Mouse (Mus musculus) hindbrain, embryonic 12.5 days (tissue): ENCODE measurements around the gene Smg8. TPM values are rescaled to one million over a fixed set of nuclear protein-coding genes. Genes with fewer than 3 reads are reported as not detected.

Experiments
- ATAC-seq: fragments of 200-750 bp; cut with Nextera tagmentation; 2 replicates; pipeline ENCODE4 v1.8.0; 2017; ENCODE audit warnings: moderate TSS enrichment; ENCODE audit not compliant: low FRiP score
- H3K27ac ChIP-seq: fragments of 300-500 bp; sonication (generic); 2 replicates; pipeline ENCODE4 v1.5.1; 2016; ENCODE audit warnings: mild to moderate bottlenecking
- H3K27me3 ChIP-seq: fragments of 300-500 bp; sonication (generic); 2 replicates; pipeline ENCODE4 v1.6.1; 2016; ENCODE audit warnings: mild to moderate bottlenecking
- H3K36me3 ChIP-seq: fragments of 300-500 bp; sonication (generic); 2 replicates; pipeline ENCODE4 v1.6.1; 2016; ENCODE audit warnings: mild to moderate bottlenecking
- H3K4me1 ChIP-seq: fragments of 300-500 bp; sonication (generic); 2 replicates; pipeline ENCODE4 v1.6.1; 2016
- H3K4me2 ChIP-seq: fragments of 300-500 bp; sonication (generic); replicated peaks from 2 replicates; pipeline ENCODE4 v1.6.1; 2016; ENCODE audit warnings: mild to moderate bottlenecking
- H3K4me3 ChIP-seq: fragments of 300-500 bp; sonication (generic); 2 replicates; pipeline ENCODE4 v1.5.1; 2016; ENCODE audit warnings: mild to moderate bottlenecking
- H3K9ac ChIP-seq: fragments of 300-500 bp; sonication (generic); 2 replicates; pipeline ENCODE4 v1.6.1; 2016; ENCODE audit warnings: mild to moderate bottlenecking, moderate library complexity
- H3K9me3 ChIP-seq: fragments of 300-500 bp; sonication (generic); replicated peaks from 2 replicates; pipeline ENCODE4 v1.6.1; 2016; ENCODE audit warnings: mild to moderate bottlenecking
- WGBS: fragments of 180-500 bp; shearing (Covaris S2); methylation state at CpG from one replicate; pipeline ENCODE4 v1.1.7; 2016; 5-methylcytosine and 5-hydroxymethylcytosine counted together
- polyA plus RNA-seq: library from polyadenylated mRNA; unstranded; fragments of >200 nt; fragmentation: Nextera tagmentation; extraction: Ambion mirVana; gene quantifications from 2 replicates; pipeline ENCODE4 v1.2.1, GENCODE M21; 2016

Smg8 gene
- polyA plus RNA-seq: 24.2 and 26.0 TPM in 2 replicates

- peaks cover 26% of the 10 kb centered on the region for H3K4me1 ChIP-seq
- H3K9ac ChIP-seq: peak within 1 kb of the TSS; percentile 92
- WGBS: 2% methylated on average over 35 of the region's 43 CpGs
- no peaks in the 10 kb centered on the region for H3K27me3 ChIP-seq
- H3K9me3 ChIP-seq: no peaks in the 10 kb centered on the region
- H3K36me3 ChIP-seq: peaks cover 43% of the 10 kb centered on the region
- peak within 1 kb of the TSS; percentile 94 for H3K4me3 ChIP-seq
- ATAC-seq: peak; percentile 68
- peak within 1 kb of the TSS; percentile 94 for H3K4me2 ChIP-seq
- peak within 1 kb of the TSS; percentile 74 for H3K27ac ChIP-seq
Measured at GRCm38 (mm10) chr11:87086290-87086984, at the start of gene Smg8. Gene Smg8, minus strand, starts transcription at chr11:87086774.

GRCm38 (mm10) chr11:87136233-87136632, 49.7 kb upstream of the Smg8 start:
- ATAC-seq: no peak
- WGBS: 86% methylated on average over 4 of the region's 4 CpGs

GRCm38 (mm10) chr11:87126824-87127816, 40.5 kb upstream of the Smg8 start, which contains the start of gene Trim37:
Gene Trim37, plus strand, starts transcription at chr11:87127077.
- Histone ChIP-seq H3K4me1 (peaks cover 15% of the 10 kb centered on the region), H3K27me3 (no peaks in the 10 kb centered on the region), H3K4me2 (peak within 1 kb of the TSS; percentile 58), H3K4me3 (peak within 1 kb of the TSS; percentile 84), H3K27ac (peak within 1 kb of the TSS; percentile 96), H3K9ac (peak within 1 kb of the TSS; percentile 88), H3K36me3 (peaks cover 24% of the 10 kb centered on the region), H3K9me3 (no peaks in the 10 kb centered on the region)
- peak; percentile 94 for ATAC-seq
- WGBS: under 1% methylated on average over 102 of the region's 105 CpGs

More at GRCm38 (mm10) chr11:87136233-87136632, 49.7 kb upstream of the Smg8 start:
- Histone ChIP-seq H3K4me3 (no peak overlapping the region), H3K36me3 (peaks cover 21% of the 10 kb centered on the region; the same call in 1 of the 2 replicates), H3K27ac (no peak overlapping the region), H3K27me3 (no peaks in the 10 kb centered on the region), H3K4me1 (no peaks in the 10 kb centered on the region), H3K9ac (no peak overlapping the region), H3K4me2 (no peak overlapping the region), H3K9me3 (no peaks in the 10 kb centered on the region)

- ATAC-seq: no peak
Measured at GRCm38 (mm10) chr11:87126281-87126823, 39.8 kb upstream of the Smg8 start.

DNA sequence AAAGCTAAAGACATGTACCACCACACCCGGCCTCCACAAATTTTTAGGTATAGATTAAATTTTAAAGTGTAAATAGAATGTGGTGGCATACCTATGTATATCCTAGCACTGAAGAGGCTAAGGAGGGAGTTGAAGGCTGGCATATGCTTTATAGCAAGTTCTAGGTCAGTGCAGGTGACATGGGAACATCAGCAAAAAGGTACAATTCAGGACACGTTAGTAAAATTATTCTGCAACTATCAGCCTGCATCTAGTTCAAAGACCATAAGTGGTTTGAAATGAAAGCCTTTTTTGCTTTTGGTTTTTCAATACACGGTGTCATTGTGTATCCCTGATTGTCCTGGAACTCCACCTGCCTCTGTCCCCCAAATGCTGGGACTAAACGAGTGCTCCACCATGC, 39.0 kb upstream of the Smg8 start:
- Histone ChIP-seq H3K36me3 (peaks cover 35% of the 10 kb centered on the region), H3K4me3 (0 out of 2 replicates have a peak overlapping the region, but pooled peaks have one; percentile 84), H3K27ac (peak overlapping the region; percentile 96), H3K4me2 (peak overlapping the region; percentile 58), H3K9me3 (no peaks in the 10 kb centered on the region), H3K4me1 (peaks cover 15% of the 10 kb centered on the region), H3K27me3 (no peaks in the 10 kb centered on the region), H3K9ac (no peak overlapping the region)
- ATAC-seq: no peak
- WGBS: 63% methylated on average over 4 of the region's 4 CpGs

More at GRCm38 (mm10) chr11:87126281-87126823, 39.8 kb upstream of the Smg8 start:
- Histone ChIP-seq H3K4me1 (peaks cover 15% of the 10 kb centered on the region), H3K36me3 (peaks cover 27% of the 10 kb centered on the region), H3K27ac (peak overlapping the region; percentile 96), H3K4me2 (peak overlapping the region; percentile 58), H3K4me3 (peak overlapping the region; percentile 84), H3K9me3 (no peaks in the 10 kb centered on the region), H3K27me3 (no peaks in the 10 kb centered on the region), H3K9ac (peak overlapping the region; percentile 88)
- 2% methylated on average over 12 of the region's 12 CpGs for WGBS

GRCm38 (mm10) chr11:87121864-87122263, 35.3 kb upstream of the Smg8 start:
- H3K4me2 ChIP-seq: no peak overlapping the region
- 84% methylated on average over 8 of the region's 8 CpGs for WGBS
- no peaks in the 10 kb centered on the region for H3K27me3 ChIP-seq
- peaks cover 60% of the 10 kb centered on the region for H3K36me3 ChIP-seq
- no peak overlapping the region for H3K27ac ChIP-seq
- no peaks in the 10 kb centered on the region for H3K9me3 ChIP-seq
- no peak overlapping the region for H3K9ac ChIP-seq
- H3K4me1 ChIP-seq: peaks cover 6% of the 10 kb centered on the region; the same call in 1 of the 2 replicates
- no peak overlapping the region for H3K4me3 ChIP-seq
- ATAC-seq: no peak

GRCm38 (mm10) chr11:87110172-87110909, 23.8 kb upstream of the Smg8 start:
- H3K9ac ChIP-seq: peak overlapping the region; percentile 94
- 10% methylated on average over 9 of the region's 9 CpGs for WGBS
- no peaks in the 10 kb centered on the region for H3K27me3 ChIP-seq
- peaks cover 28% of the 10 kb centered on the region for H3K36me3 ChIP-seq
- H3K4me1 ChIP-seq: peaks cover 28% of the 10 kb centered on the region
- peak overlapping the region; percentile 57 for H3K4me2 ChIP-seq
- peak overlapping the region; percentile 75 for H3K4me3 ChIP-seq
- no peak for ATAC-seq
- peak overlapping the region; percentile 96 for H3K27ac ChIP-seq
- no peaks in the 10 kb centered on the region for H3K9me3 ChIP-seq

DNA sequence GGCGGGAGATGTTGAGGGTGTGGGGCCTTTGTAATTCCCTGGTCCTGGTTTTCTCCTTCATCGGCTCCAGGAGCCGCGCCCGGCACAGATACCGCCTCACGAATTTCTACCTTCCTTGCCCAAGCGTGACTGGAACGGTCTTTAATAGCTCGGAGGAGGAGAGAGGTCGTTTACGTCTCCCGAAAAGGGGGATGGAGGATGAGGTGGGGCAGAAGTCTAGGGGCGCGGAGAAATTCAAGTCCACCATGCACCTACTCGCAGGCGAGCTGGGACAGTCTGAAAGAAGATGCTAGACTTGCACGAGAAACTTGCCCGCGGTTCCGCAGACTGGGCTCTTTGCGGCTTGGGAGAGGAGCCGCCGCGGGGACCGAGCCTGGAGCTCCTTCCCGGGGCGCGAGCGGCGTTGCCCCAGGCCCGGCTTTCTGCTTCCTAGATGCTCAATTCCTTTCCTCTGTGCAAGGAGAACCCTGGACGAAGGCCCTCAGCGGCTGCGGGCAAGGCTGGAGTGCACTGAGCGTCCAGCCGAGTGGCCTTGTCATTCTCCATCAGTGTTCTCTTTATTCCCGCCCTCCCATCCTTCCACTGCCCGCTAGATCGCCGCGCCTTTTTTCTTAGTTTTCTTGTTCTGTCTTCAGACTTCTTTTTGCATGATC, 23.1 kb upstream of the Smg8 start:
- Histone ChIP-seq H3K4me2 (peak overlapping the region; percentile 57), H3K36me3 (peaks cover 28% of the 10 kb centered on the region), H3K27me3 (no peaks in the 10 kb centered on the region), H3K9ac (peak overlapping the region; percentile 94), H3K4me1 (peaks cover 28% of the 10 kb centered on the region), H3K9me3 (no peaks in the 10 kb centered on the region), H3K4me3 (peak overlapping the region; percentile 75), H3K27ac (peak overlapping the region; percentile 96)
- WGBS: under 1% methylated on average over 42 of the region's 42 CpGs
- no peak for ATAC-seq

DNA sequence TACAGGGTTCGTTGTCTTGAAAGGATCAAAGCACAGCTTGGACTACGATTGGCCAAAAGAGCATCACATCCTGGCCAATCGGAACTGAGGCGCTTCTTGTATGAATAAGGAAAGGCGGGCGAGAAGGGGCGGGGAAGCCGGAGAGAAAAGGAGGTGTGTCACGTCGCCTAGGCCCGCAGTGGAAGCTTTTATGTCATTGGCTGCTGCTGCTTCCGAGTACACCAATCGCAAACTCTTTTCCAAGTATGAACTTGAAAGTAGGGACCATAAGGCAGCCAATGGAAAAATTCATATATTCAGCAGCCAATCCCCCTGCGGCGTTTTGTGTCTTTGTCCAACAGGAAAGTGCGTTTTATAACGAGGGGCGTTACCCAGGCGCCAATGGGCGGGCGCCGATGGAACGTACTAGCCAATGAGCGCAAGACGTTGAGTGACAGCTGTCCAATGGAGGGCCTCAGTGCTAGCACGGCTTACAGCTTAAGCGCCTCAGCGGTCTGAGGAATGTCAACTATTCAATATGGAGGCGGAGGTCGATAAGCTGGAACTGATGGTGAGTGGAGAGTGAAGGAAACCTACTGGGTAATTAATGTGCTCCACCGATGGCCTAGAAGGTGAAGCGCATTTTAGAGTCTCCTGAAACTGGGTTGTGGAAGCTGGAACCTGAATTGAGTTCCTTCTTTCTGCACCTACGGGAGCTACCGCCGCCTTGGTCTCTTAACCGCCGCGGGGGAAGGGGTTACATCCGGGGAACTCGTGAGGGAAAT, 22.4 kb upstream of the Smg8 start, which contains the start of gene Ska2:
TSS of gene Ska2 (plus strand) at position 480 of the 764 bp plus-strand sequence.
- H3K36me3 ChIP-seq: peaks cover 33% of the 10 kb centered on the region

DNA sequence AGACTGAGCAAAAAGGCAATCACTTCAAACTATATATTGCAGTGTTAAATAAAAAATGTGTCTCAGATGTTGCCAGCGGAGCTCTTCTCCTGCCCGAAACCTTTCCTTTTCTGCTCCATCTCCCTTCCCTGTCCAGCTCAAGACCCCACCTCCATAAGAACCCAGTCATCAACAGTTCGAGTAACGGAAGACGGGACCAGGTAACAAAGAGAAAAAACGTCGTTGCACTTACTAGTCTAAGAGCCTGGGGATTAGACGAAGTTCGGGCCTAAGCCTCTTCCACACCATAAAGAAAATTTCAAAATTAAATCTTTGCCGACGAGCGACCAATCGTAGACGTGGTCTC, 21.8 kb upstream of the Smg8 start, which contains the start of gene Prr11:
TSS of gene Prr11 (minus strand) at position 300 of the 346 bp plus-strand sequence.
- peaks cover 33% of the 10 kb centered on the region for H3K36me3 ChIP-seq
- H3K4me1 ChIP-seq: peaks cover 23% of the 10 kb centered on the region
- no peak; the same call in 1 of the 2 replicates for ATAC-seq
- peak within 1 kb of the TSS; percentile 75 for H3K4me3 ChIP-seq
- H3K27ac ChIP-seq: peak within 1 kb of the TSS; percentile 96
- H3K27me3 ChIP-seq: no peaks in the 10 kb centered on the region
- H3K4me2 ChIP-seq: peak within 1 kb of the TSS; percentile 65
- H3K9ac ChIP-seq: peak within 1 kb of the TSS; percentile 94
- WGBS: under 1% methylated on average over 14 of the region's 14 CpGs
- H3K9me3 ChIP-seq: no peaks in the 10 kb centered on the region

More for the DNA sequence above, 22.4 kb upstream of the Smg8 start, which contains the start of gene Ska2:
- Histone ChIP-seq H3K9ac (peak within 1 kb of the TSS; percentile 94), H3K4me2 (peak within 1 kb of the TSS; percentile 65), H3K9me3 (no peaks in the 10 kb centered on the region), H3K4me1 (peaks cover 24% of the 10 kb centered on the region), H3K27ac (peak within 1 kb of the TSS; percentile 96), H3K4me3 (peak within 1 kb of the TSS; percentile 75), H3K27me3 (no peaks in the 10 kb centered on the region)
- WGBS: under 1% methylated on average over 40 of the region's 40 CpGs
- ATAC-seq: peak; percentile 100
